Mouse (Mus musculus) erythroblast, embryonic 14.5 days (primary cell): ENCODE measurements around the gene Mgat4e. TPM values are rescaled to one million over a fixed set of nuclear protein-coding genes. Genes with fewer than 3 reads are reported as not detected.
"Not testable (repeated sequence)": the region's sequence is repeated elsewhere in the genome, so short reads cannot be mapped to it uniquely, and the experiment has no call there.

Source experiments
- H3K27me3 ChIP-seq: 2 replicates; pipeline ENCODE4 v1.6.1; 2012; ENCODE audit warnings: inconsistent platforms; ENCODE audit not compliant: control insufficient read depth
- H3K36me3 ChIP-seq: 2 replicates; pipeline ENCODE4 v1.6.1; 2012; ENCODE audit warnings: mild to moderate bottlenecking, inconsistent platforms; ENCODE audit not compliant: control insufficient read depth
- H3K4me1 ChIP-seq: 2 replicates; pipeline ENCODE4 v1.6.1; 2012; ENCODE audit warnings: inconsistent platforms; ENCODE audit not compliant: control insufficient read depth
- H3K4me3 ChIP-seq: replicated peaks from 2 replicates; pipeline ENCODE3; 2012; ENCODE audit warnings: moderate library complexity, mild to moderate bottlenecking, inconsistent platforms
- H3K9me3 ChIP-seq: 2 replicates; pipeline ENCODE4 v1.6.1; 2012; ENCODE audit warnings: low read length, inconsistent platforms, mixed read lengths; ENCODE audit not compliant: control insufficient read depth
- GATA1 ChIP-seq: IDR thresholded peaks from 2 replicates; pipeline ENCODE4 v1.6.1; 2012; ENCODE audit warnings: low read length, inconsistent platforms, mixed read lengths
- TAL1 ChIP-seq: IDR thresholded peaks from 3 replicates; pipeline ENCODE4 v1.6.1; 2012; ENCODE audit warnings: low read length, inconsistent platforms, mixed read lengths
- polyA plus RNA-seq: library from polyadenylated mRNA; stranded (reverse); fragments of >175 nt; gene quantifications from 2 replicates; pipeline ENCODE4 v1.2.3, GENCODE M21; 2012

Mgat4e gene
- polyA plus RNA-seq, 1 experiment, result not detected

DNA sequence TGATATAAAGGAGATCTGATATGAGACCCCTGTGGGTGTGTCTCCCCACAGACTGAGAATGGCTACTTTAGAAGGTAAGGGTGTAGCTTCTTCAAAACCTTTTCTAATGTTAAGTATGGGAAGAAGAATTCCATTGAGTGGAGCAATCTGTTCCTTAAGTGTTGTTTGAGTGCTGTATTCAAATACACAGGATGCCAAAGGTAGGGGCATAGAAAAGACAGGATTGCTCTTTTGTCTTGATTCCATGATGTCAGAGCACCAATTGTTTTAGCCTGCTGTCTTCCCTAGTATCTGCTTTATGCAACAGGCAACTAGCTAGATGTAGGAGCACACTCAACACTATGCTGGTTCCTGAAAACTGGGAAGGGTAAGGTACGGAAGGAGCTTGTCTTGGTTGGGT lies 14.4 kb downstream of the Mgat4e start:
- Histone ChIP-seq H3K36me3 (no peaks in the 10 kb centered on the region), H3K4me3 (no peak overlapping the region), H3K9me3 (no peaks in the 10 kb centered on the region), H3K4me1 (peaks cover 16% of the 10 kb centered on the region; the same call in 1 of the 2 replicates), H3K27me3 (no peaks in the 10 kb centered on the region)
- TF ChIP-seq TAL1 (no peak), GATA1 (no peak)

DNA sequence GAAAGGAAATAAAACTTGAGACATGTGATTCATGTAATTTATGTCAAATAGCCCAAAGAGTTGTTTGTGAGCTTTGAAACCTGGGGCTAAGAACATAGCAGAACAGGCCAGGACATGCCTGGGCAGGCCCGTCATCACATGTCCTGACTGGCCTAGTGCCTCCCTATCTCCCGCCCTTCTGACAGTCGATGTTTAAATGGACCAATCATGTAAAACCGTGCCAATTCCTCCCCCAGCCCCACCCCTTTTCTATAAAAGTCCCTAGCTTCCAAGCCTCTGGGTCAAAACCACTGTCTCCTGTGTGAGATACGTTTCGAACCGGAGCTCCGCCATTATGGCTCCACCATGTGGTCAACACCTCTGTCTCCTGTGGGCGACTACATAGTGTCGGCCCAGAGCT lies 15.8 kb downstream of the Mgat4e start:
- H3K27me3 ChIP-seq, H3K36me3 ChIP-seq, H3K9me3 ChIP-seq, H3K4me3 ChIP-seq: not testable (repeated sequence)
- H3K4me1 ChIP-seq, result peaks cover 21% of the 10 kb centered on the region

DNA sequence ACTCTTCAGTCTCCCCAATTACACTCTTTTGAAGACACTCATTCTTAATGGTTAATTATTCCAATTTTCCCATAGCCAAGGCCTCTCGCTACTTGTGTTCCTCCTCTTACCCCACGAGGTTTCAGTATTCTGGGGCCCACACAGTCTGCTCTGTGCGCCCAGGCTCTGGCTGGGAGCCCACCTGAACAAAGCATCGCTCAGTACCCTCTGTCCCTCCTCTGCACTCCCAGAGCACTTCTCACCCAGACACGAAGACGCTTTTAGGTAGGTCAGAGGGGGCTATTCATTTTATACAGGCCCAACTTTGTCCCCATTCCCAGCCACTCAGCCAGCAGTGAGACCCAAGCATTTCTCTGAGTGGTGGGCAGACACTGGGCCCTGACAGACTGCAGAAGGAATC lies 18.9 kb downstream of the Mgat4e start:
- TF ChIP-seq GATA1, result no peak
- no peak for TF ChIP-seq TAL1
- H3K36me3 ChIP-seq, result peaks cover 5% of the 10 kb centered on the region; the same call in 1 of the 2 replicates
- H3K4me3 ChIP-seq, result no peak overlapping the region
- no peaks in the 10 kb centered on the region for H3K27me3 ChIP-seq
- peaks cover 4% of the 10 kb centered on the region; the same call in 1 of the 2 replicates for H3K9me3 ChIP-seq
- H3K4me1 ChIP-seq, result peaks cover 44% of the 10 kb centered on the region

DNA sequence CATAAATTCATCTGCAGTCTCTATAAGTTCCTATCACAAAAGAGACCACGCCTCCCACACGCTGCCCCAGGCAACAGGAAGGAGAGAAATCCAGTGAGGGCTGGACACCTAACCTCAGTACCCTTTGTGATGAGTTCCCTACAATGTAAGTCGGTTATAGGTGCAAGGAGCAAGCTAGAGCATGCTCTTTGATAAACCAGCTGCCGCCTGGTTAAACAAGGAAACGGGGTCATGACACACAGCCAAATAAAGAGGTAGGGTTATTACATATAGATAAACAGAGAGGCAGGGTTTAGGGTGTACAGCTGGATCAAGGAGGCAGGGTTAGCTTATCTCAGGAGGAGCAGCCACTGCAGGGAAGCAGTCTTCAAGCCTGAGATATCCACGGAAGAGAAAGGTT lies 22.7 kb downstream of the Mgat4e start:
- no peaks in the 10 kb centered on the region for H3K27me3 ChIP-seq
- peaks cover 5% of the 10 kb centered on the region; the same call in 1 of the 2 replicates for H3K9me3 ChIP-seq
- peak; percentile 90 for TF ChIP-seq TAL1
- peak; percentile 92 for TF ChIP-seq GATA1
- H3K4me3 ChIP-seq, result peak overlapping the region; percentile 52
- H3K4me1 ChIP-seq, result peaks cover 52% of the 10 kb centered on the region
- peaks cover 6% of the 10 kb centered on the region; the same call in 1 of the 2 replicates for H3K36me3 ChIP-seq

DNA sequence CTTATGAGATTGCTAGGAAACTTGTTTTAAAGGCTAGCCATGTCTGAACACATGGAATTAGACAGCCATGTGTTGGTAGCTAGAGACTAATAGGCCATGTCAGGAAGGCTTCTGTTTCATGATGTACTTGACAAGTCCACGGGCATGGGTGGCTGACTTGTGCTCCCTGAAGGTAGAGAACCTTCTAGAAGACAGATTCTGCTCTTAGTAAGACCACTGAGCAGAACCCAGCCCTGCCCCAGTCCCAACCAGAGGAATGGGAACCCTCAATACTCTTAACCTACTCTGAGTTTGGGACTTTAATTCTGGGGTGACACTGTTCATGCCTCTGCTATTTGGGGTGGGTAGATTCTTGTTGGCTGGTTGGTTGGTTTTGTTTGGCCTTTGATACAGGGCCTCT lies 24.5 kb downstream of the Mgat4e start:
- peaks cover 58% of the 10 kb centered on the region for H3K4me1 ChIP-seq
- H3K36me3 ChIP-seq, result peaks cover 6% of the 10 kb centered on the region; the same call in 1 of the 2 replicates
- H3K9me3 ChIP-seq, result peaks cover 5% of the 10 kb centered on the region; the same call in 1 of the 2 replicates
- H3K27me3 ChIP-seq, result no peaks in the 10 kb centered on the region
- H3K4me3 ChIP-seq, result no peak overlapping the region
- TF ChIP-seq GATA1, result no peak
- no peak for TF ChIP-seq TAL1

DNA sequence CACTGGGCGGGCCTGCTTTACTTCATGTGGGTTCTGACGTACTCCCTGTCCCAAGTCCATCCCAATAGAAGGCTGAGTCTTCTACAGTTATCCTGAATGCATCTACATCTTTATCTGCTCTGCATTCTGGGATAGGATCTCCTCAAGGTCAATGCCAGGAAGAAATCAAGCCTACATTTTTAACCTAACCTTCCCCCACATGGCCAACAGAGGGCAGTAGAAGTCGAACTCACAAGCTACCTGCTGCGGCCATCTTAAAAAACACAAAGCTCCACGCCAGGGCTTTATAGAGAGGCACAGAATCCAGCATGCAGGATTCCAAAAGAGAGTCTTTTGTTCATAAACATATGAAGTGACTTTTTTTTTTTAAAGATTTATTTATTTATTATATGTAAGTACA lies 25.1 kb downstream of the Mgat4e start:
- TF ChIP-seq GATA1 (no peak), TAL1 (no peak)
- Histone ChIP-seq H3K9me3 (peaks cover 5% of the 10 kb centered on the region; the same call in 1 of the 2 replicates), H3K4me1 (peaks cover 58% of the 10 kb centered on the region), H3K27me3 (no peaks in the 10 kb centered on the region), H3K4me3 (no peak overlapping the region), H3K36me3 (peaks cover 6% of the 10 kb centered on the region; the same call in 1 of the 2 replicates)

DNA sequence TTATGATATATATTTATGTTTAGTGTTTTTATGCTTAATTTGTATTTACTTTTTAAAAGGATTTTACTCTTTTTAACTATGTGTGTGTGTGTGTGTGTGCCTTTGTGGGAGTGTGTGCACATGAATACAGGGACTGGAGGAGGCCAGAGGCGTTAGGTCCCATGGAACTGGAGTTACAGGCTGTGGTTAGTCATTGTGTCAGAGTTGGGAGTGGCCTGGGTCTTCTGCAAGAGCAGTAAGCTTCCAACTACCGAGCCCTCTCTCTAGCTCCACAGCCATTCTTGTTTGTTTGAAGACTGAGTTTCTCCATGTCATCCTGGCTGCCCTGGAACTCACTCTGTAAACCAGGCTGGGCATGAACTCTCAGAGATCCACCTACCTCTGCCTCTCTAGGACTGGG lies 27.2 kb downstream of the Mgat4e start:
- TF ChIP-seq TAL1 (no peak), GATA1 (no peak)
- Histone ChIP-seq H3K36me3 (peaks cover 6% of the 10 kb centered on the region; the same call in 1 of the 2 replicates), H3K9me3 (peaks cover 5% of the 10 kb centered on the region; the same call in 1 of the 2 replicates), H3K4me1 (peaks cover 54% of the 10 kb centered on the region), H3K27me3 (no peaks in the 10 kb centered on the region), H3K4me3 (no peak overlapping the region)

DNA sequence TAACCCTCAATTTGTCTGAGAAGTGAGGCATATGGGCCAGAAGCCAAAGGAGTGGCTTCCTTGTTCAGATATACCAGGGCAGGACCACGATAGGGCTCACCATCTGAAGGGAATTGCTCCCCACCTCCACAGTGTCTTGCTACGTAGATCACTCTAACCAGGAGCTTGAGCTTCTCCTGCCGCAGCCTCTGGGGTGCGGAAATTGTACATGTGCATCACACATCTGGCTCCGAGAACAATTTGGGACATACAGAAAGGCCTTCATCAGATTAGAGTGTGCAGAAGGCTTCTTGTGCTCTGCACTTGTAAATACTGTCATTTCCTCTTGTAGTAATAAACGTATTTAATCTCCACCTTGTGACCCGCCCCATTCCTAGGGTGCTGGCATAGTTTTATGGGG lies 28.3 kb downstream of the Mgat4e start:
- peaks cover 6% of the 10 kb centered on the region; the same call in 1 of the 2 replicates for H3K36me3 ChIP-seq
- H3K9me3 ChIP-seq, result peaks cover 5% of the 10 kb centered on the region; the same call in 1 of the 2 replicates
- no peak overlapping the region for H3K4me3 ChIP-seq
- peaks cover 43% of the 10 kb centered on the region for H3K4me1 ChIP-seq
- TF ChIP-seq TAL1 (no peak), GATA1 (no peak)
- peaks cover 4% of the 10 kb centered on the region for H3K27me3 ChIP-seq

DNA sequence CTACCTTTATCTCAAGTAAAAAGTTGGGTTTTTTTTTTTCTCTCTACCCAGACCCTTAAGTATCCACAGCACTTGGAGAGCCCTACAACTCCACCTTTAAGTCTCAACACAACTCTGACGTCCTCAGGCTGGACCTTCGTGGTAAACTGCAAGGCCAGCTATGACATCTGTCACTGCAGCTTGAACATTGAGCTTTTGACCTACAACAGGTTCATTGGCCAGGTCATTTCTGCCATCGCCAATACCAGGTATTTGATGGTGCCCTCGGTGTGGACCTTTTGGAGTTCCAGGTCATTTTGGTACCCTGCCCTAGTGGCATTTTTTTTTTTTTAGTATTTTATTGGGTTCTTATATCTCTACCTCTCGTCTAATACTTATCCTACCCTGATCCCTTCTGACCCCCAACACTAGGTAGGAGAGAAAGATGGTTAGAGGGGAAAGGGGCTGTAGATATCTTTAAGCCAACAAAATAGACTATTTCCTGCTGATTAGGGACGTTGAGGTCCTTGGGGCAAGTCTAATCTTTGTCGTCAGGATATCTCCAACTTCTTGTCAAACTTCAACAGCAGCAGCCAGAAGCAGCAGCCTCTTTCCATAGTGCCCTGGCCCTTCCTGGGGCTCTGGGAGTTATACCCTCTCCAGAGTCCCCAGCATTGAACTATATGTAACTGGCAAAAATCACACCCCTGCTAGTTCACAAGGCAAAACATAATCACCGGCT lies 29.3 kb downstream of the Mgat4e start:
- Histone ChIP-seq H3K4me3 (no peak overlapping the region), H3K36me3 (no peaks in the 10 kb centered on the region), H3K4me1 (peaks cover 33% of the 10 kb centered on the region), H3K27me3 (peaks cover 4% of the 10 kb centered on the region), H3K9me3 (no peaks in the 10 kb centered on the region)
- TF ChIP-seq TAL1 (no peak), GATA1 (no peak)

DNA sequence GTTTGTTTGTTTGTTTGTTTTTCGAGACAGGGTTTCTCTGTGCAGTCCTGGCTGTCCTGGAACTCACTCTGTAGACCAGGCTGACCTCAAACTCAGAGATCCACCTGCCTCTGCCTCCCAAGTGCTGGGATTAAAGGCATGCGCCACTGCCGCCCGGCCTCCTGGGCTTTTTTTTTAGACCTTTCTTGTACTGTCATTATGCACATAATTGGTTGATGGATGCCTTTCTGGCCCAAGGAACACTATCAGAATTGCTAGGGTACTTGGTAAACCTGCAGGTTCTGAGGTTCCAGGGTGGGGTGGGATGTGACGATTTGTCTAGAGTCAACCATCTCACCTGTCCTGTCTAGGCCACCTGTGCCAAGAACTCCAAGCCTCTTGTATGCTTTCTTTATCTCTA lies 30.3 kb downstream of the Mgat4e start:
- Histone ChIP-seq H3K4me1 (peaks cover 29% of the 10 kb centered on the region), H3K27me3 (peaks cover 13% of the 10 kb centered on the region)
- H3K9me3 ChIP-seq, H3K4me3 ChIP-seq, H3K36me3 ChIP-seq: not testable (repeated sequence)
